Mouse (Mus musculus) myocyte (in vitro differentiated cells): Measurements from ENCODE around the gene Nr2c2ap. TPM values are rescaled to one million over a fixed set of nuclear protein-coding genes. Genes with fewer than 3 reads are reported as not detected.

Experiments
- polyA plus RNA-seq: library from polyadenylated mRNA; unstranded; fragments of >200 nt; fragmentation: generic; extraction: Trizol; gene quantifications from one replicate; pipeline ENCODE4 v1.2.1, GENCODE M21; 2012; ENCODE audit warnings: missing spikeins

Nr2c2ap gene
- polyA plus RNA-seq, 1 experiment = 41.3 TPM

Other genes starting within 250 kb of the Nr2c2ap start
- gene Cilp2, start 243.6 kb upstream of the Nr2c2ap start, polyA plus RNA-seq = 0.20 TPM
- 0.92 TPM for gene Tssk6, start 229.1 kb upstream of the Nr2c2ap start, polyA plus RNA-seq
- gene Ndufa13, start 228.8 kb upstream of the Nr2c2ap start, polyA plus RNA-seq = 277 TPM
- gene Yjefn3, start 228.6 kb upstream of the Nr2c2ap start, polyA plus RNA-seq = 19.0 TPM
- 46.7 TPM for gene Gatad2a, start 134.9 kb upstream of the Nr2c2ap start, polyA plus RNA-seq
- 27.4 TPM for gene Mau2, start 88.6 kb upstream of the Nr2c2ap start, polyA plus RNA-seq
- 38.4 TPM for gene Sugp1, start 88.5 kb upstream of the Nr2c2ap start, polyA plus RNA-seq
- gene Tm6sf2, start 58.4 kb upstream of the Nr2c2ap start, polyA plus RNA-seq = 0.54 TPM
- 6.0 TPM for gene Hapln4, start 47.9 kb upstream of the Nr2c2ap start, polyA plus RNA-seq
- not detected for gene Ncan, start 10.5 kb upstream of the Nr2c2ap start, polyA plus RNA-seq
- gene Rfxank, start 7.8 kb downstream of the Nr2c2ap start, polyA plus RNA-seq = 11.2 TPM
- 53.0 TPM for gene Borcs8, start 8.2 kb downstream of the Nr2c2ap start, polyA plus RNA-seq
- 0.85 TPM for gene Mef2b, start 8.4 kb downstream of the Nr2c2ap start, polyA plus RNA-seq
- 132 TPM for gene Tmem161a, start 41.0 kb downstream of the Nr2c2ap start, polyA plus RNA-seq
- gene Slc25a42, start 81.0 kb downstream of the Nr2c2ap start, polyA plus RNA-seq = 2.6 TPM
- 15.4 TPM for gene Sugp2, start 102.9 kb downstream of the Nr2c2ap start, polyA plus RNA-seq
- 35.4 TPM for gene Armc6, start 103.1 kb downstream of the Nr2c2ap start, polyA plus RNA-seq
- gene Homer3, start 151.5 kb downstream of the Nr2c2ap start, polyA plus RNA-seq = 43.6 TPM
- 106 TPM for gene Ddx49, start 171.2 kb downstream of the Nr2c2ap start, polyA plus RNA-seq
- 236 TPM for gene Cope, start 171.2 kb downstream of the Nr2c2ap start, polyA plus RNA-seq
- gene Cers1, start 184.4 kb downstream of the Nr2c2ap start, polyA plus RNA-seq = 4.4 TPM
- gene Gdf1, start 198.5 kb downstream of the Nr2c2ap start, polyA plus RNA-seq = 2.6 TPM
- 35.8 TPM for gene Upf1, start 221.9 kb downstream of the Nr2c2ap start, polyA plus RNA-seq
- 0.05 TPM for gene Comp, start 242.2 kb downstream of the Nr2c2ap start, polyA plus RNA-seq